Mouse (Mus musculus) kidney, adult 8-10 months (tissue): ENCODE data around the gene Pip4k2b.

Source experiments
- DNase-seq, 2 experiments: peaks; one replicate each; pipeline ENCODE4 v3.0.0; 2022

Gene Pip4k2b

GRCm38 (mm10) chr11:97666221-97666620 is 78.3 kb downstream of the Pip4k2b start:
- no peak for DNase-seq

- no peak for DNase-seq
Measured at GRCm38 (mm10) chr11:97665431-97665830, 79.1 kb downstream of the Pip4k2b start.
